Mouse (Mus musculus): ENCODE measurements at regions not wholly inside any gene's neighbourhood (a gene's known extent, or its start where the extent isn't known, plus 50 kb on each side); places are given as distances from the start of the nearest gene placed in this dataset.

- CTCF ChIA-PET, result no interaction called here
Measured at GRCm38 (mm10) chr4:72481748-72482147, 281.0 kb upstream of the Tle1 start.

- CTCF ChIA-PET, result no interaction called here
Measured at GRCm38 (mm10) chr4:72480535-72480934, 279.8 kb upstream of the Tle1 start.

- CTCF ChIA-PET, result no interaction called here
Measured at GRCm38 (mm10) chr4:72469236-72469875, 268.6 kb upstream of the Tle1 start.

DNA sequence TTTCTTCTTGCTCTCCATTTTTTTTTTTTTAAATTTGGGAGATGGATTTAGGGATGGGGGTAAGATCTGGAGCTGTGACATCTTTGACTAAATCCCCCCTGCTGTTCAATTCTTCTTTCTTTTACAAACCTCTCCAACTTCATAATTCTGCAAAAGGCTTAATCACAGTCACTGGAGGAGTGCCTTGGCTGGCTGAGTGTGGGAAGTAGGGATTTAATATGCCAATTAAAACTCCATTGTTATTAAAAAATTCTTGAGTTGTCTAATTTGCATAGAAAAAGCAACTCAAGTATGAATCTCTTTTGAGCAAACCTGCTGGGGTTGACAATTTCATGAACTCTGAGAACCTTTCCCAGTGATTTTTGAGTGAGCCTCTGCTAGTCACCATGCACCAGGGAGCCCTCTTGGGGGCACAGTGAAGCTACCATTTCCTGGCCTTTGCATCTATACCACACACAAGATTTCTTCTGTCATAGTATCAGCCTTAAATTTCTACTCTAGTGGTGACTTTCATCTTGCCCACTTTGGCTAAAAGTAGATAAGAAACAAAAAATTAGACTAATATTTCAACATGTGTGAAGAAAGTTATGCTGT lies 243.6 kb upstream of the Tle1 start:
- CTCF ChIA-PET, result no interaction called here

- CTCF ChIA-PET, result no interaction called here
Measured at GRCm38 (mm10) chr4:72437367-72437766, 236.6 kb upstream of the Tle1 start.

- CTCF ChIA-PET, result interaction anchor here (0.6 kb wide), 1 partner anchor 1757 kb away, joined by 3 read pairs; no protein-coding TSS in a partner anchor
Measured at GRCm38 (mm10) chr4:72425316-72425715, 224.6 kb upstream of the Tle1 start.

- CTCF ChIA-PET, result no interaction called here
Measured at GRCm38 (mm10) chr4:72412100-72412788, 211.5 kb upstream of the Tle1 start.

DNA sequence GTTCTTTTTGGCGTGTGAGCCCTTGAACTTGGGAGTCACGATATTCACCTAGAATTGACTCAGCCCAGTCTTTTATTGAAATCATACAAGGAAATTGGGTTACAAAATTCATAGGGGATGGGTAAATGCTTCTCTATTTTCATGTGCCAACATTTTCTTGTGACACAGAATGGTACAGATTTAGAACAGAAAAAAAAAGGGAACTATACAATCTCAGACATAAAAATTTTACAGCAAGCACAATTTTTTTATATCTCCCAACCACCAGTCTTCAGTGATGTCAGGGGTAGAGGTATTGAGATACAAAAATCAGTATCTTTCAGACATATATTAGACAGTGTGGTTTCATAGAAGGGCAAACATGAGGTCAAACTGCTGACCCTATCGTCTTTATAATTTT lies 210.6 kb upstream of the Tle1 start:
- CTCF ChIA-PET, result no interaction called here

GRCm38 (mm10) chr4:72400759-72401158 lies 200.0 kb upstream of the Tle1 start:
- CTCF ChIA-PET, result no interaction called here

- CTCF ChIA-PET, result no interaction called here
Measured at GRCm38 (mm10) chr4:72391887-72392435, 191.2 kb upstream of the Tle1 start.

- CTCF ChIA-PET, result no interaction called here
Measured at GRCm38 (mm10) chr4:72389811-72390625, 189.3 kb upstream of the Tle1 start.

- CTCF ChIA-PET, result no interaction called here
Measured at GRCm38 (mm10) chr4:72384901-72385264, 184.2 kb upstream of the Tle1 start.

DNA sequence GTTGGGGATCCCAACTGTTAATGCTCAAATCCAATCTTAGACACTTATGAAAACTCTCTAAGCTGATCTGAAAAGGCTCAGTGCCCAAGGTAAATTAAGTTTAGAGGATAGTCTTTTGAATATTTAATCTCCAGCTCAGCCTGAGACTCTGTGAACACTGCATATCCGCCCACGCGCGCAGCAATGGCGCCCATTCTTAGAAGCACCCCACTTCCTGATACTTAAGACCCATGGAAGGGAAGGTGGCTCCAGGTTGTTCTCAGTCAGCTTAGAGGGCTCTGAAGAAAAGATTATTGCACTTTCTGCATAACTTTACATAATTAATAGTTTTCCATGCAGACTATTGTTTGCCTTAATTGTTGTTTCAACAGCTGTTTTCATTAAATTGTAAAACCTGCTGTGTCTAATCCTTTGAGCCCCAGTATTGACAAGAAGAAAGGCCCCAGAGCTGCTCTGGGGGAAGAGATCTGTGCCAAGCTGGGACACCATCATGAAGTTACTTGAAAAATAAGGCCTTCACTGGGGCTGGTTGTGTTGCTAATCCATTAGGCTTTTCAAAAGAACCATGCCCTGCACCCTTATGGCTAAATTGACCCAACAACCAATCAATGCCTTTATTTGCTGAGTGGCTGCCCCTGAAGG lies 183.7 kb upstream of the Tle1 start:
- CTCF ChIA-PET, result no interaction called here

DNA sequence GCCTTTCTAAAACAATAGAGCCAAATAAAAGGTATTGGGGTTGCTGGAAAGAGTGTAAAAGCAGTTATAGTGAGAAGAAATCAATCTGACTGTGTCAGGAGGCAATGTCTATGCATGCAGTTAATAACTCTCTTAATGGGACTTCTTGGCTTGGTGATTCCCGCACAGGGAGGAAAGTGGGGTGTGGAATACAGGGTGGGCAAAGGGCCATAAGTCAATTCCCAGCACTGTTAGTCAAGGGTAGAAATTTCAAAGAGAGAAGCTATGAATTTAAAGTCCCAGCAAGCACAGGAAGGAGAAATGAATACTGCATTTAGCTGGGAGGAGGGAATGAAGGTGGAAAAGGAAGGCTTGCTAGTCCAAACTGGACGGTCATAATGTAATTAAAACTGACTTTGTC lies 183.0 kb upstream of the Tle1 start:
- CTCF ChIA-PET, result no interaction called here

GRCm38 (mm10) chr4:72382517-72383147 lies 181.9 kb upstream of the Tle1 start:
- CTCF ChIA-PET, result no interaction called here

DNA sequence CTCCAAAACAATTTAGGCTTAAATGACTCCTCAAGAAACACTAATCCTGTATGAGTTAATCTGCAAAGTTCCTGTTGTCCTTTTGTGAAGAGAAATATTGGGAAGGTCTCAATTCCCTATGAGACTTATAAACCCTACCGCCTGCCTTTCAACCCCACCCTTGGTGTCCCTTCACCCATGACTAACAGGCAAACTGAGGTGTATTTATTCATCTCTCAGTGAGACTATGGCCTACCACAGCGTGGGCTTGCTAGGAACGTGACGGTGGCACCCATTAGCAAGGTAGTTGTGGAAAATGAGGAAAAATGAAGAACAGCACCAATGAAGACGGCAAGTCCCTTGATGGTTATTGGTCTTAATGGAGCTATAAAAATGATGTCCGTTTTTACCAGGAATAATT lies 181.0 kb upstream of the Tle1 start:
- CTCF ChIA-PET, result no interaction called here

- CTCF ChIA-PET, result no interaction called here
Measured at GRCm38 (mm10) chr4:72381116-72381515, 180.4 kb upstream of the Tle1 start.

DNA sequence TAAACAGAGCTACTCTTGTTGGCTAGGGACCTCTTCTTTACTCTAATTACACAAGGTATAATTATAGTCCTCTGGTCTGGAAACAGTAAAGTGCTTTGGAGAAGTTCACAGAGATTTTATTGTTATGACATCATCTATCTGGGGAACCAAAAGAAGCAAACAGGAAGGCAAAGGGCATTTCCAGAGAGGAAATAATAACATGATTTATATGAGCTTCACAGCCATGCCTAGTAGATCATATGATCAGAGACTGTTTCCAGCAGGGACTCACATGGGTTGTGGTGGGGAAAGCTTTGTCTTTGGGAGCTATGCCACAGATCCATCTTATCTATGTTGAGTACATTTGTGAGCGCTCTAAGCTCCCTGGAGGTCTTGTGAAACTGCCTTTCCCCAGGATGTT lies 178.8 kb upstream of the Tle1 start:
- CTCF ChIA-PET, result no interaction called here

- CTCF ChIA-PET, result no interaction called here
Measured at GRCm38 (mm10) chr4:72379011-72379410, 178.3 kb upstream of the Tle1 start.

GRCm38 (mm10) chr4:72377520-72377919 lies 176.8 kb upstream of the Tle1 start:
- CTCF ChIA-PET, result no interaction called here

GRCm38 (mm10) chr4:72351985-72352384 lies 151.3 kb upstream of the Tle1 start:
- CTCF ChIA-PET, result interaction anchor here (0.6 kb wide), 1 partner anchor 1130 kb away, joined by 5 read pairs; no protein-coding TSS in a partner anchor
